Mouse (Mus musculus): ENCODE measurements around the gene Cpt2. TPM values are rescaled to one million over a fixed set of nuclear protein-coding genes. Genes with fewer than 3 reads are reported as not detected.

Gene Cpt2
- polyA plus RNA-seq (2015; fragmentation: Nextera tagmentation; extraction: Ambion mirVana): 24.2 and 26.5 TPM in 2 replicates

GRCm38 (mm10) chr4:107923145-107923802 lies at the start of gene Cpt2:
Gene Cpt2, minus strand, starts transcription at chr4:107923610.
- Histone ChIP-seq H3K9me3 (no peaks in the 10 kb centered on the region), H3K27ac (peak within 1 kb of the TSS; percentile 73), H3K36me3 (no peaks in the 10 kb centered on the region), H3K4me3 (peak within 1 kb of the TSS; percentile 78), H3K4me2 (peak within 1 kb of the TSS; percentile 79), H3K4me1 (peaks cover 18% of the 10 kb centered on the region), H3K27me3 (no peaks in the 10 kb centered on the region), H3K9ac (peak within 1 kb of the TSS; percentile 90)
- WGBS: 1% methylated on average over 38 of the region's 38 CpGs
- ATAC-seq (ENCODE audit: insufficient number of reproducible peaks, insufficient read depth, low FRiP score, low TSS enrichment, low read depth): peak; percentile 84

DNA sequence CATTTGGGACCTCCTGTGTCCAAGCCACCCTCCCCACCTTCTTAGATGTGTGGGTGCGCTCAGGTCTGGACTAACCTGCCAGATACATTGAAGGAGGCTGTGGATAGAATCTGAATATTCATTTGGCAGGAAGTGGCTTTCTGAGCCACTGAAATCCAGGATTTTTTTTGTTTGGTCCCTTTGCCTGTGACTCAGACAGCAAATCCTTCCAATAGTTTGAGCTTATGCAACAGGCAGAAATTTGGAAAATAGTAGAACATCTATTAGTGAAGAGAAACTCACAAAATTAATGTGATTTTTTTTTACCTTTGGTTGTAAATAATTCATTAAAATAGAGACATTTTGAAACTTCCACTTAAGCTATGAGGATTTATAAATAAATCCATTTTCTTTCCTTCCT lies 47.8 kb upstream of the Cpt2 start:
- no peak overlapping the region for H3K9ac ChIP-seq
- H3K36me3 ChIP-seq: no peaks in the 10 kb centered on the region

DNA sequence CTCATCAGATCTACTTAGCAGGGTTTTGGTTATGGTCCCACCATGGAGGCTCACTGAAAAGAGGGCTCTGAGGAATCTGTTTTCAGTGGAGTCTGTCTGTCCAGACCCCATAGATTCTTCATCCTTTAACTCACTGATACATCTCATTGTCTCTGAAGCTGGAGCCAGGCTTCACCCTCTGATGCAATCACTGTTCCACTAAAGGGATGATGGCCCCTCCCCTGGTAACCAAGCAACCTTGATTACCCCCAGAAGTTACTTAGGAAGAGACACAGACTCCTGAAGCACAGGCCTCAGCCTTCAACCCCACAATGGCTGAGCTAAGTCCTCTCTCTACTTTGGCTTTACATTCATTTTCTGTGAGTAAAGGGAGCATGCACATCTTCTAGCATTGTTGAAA lies 46.4 kb upstream of the Cpt2 start:
- no peaks in the 10 kb centered on the region for H3K36me3 ChIP-seq
- no peak overlapping the region for H3K9ac ChIP-seq
- no peaks in the 10 kb centered on the region for H3K9me3 ChIP-seq
- H3K27ac ChIP-seq: no peak overlapping the region
- no peak overlapping the region for H3K4me3 ChIP-seq
- 0 out of 2 replicates have a peak, but pooled peaks cover 2% of the 10 kb centered on the region for H3K4me1 ChIP-seq
- no peaks in the 10 kb centered on the region for H3K27me3 ChIP-seq
- no peak overlapping the region for H3K4me2 ChIP-seq
- ATAC-seq (ENCODE audit: insufficient number of reproducible peaks, insufficient read depth, low FRiP score, low TSS enrichment, low read depth): no peak

More for the DNA sequence above, 47.8 kb upstream of the Cpt2 start:
- Histone ChIP-seq H3K4me2 (no peak overlapping the region), H3K27me3 (no peaks in the 10 kb centered on the region), H3K4me1 (0 out of 2 replicates have a peak, but pooled peaks cover 2% of the 10 kb centered on the region), H3K9me3 (no peaks in the 10 kb centered on the region), H3K27ac (no peak overlapping the region), H3K4me3 (no peak overlapping the region)
- ATAC-seq (ENCODE audit: insufficient number of reproducible peaks, insufficient read depth, low FRiP score, low TSS enrichment, low read depth): no peak
- 85% methylated on average over 1 of the region's 1 CpGs for WGBS

GRCm38 (mm10) chr4:107967966-107968682 lies 44.7 kb upstream of the Cpt2 start, which contains the start of gene Slc1a7:
Gene Slc1a7, plus strand, starts transcription at chr4:107968332.
- no peak for ATAC-seq (ENCODE audit: insufficient number of reproducible peaks, insufficient read depth, low FRiP score, low TSS enrichment, low read depth)

GRCm38 (mm10) chr4:107966416-107967109 lies 43.2 kb upstream of the Cpt2 start:
- Histone ChIP-seq H3K4me1 (peaks cover 16% of the 10 kb centered on the region), H3K4me2 (no peak overlapping the region), H3K27me3 (no peaks in the 10 kb centered on the region), H3K9ac (no peak overlapping the region), H3K4me3 (no peak overlapping the region), H3K36me3 (no peaks in the 10 kb centered on the region), H3K27ac (no peak overlapping the region), H3K9me3 (no peaks in the 10 kb centered on the region)
- 54% methylated on average over 5 of the region's 5 CpGs for WGBS
- ATAC-seq (ENCODE audit: insufficient number of reproducible peaks, insufficient read depth, low FRiP score, low TSS enrichment, low read depth): no peak

More at GRCm38 (mm10) chr4:107967966-107968682, 44.7 kb upstream of the Cpt2 start, which contains the start of gene Slc1a7:
- H3K4me3 ChIP-seq: no peak within 1 kb of the TSS
- H3K27ac ChIP-seq: no peak within 1 kb of the TSS
- 0 out of 2 replicates have a peak, but pooled peaks cover 2% of the 10 kb centered on the region for H3K4me1 ChIP-seq
- 76% methylated on average over 16 of the region's 16 CpGs for WGBS
- no peak within 1 kb of the TSS for H3K9ac ChIP-seq
- no peaks in the 10 kb centered on the region for H3K36me3 ChIP-seq
- H3K27me3 ChIP-seq: no peaks in the 10 kb centered on the region
- H3K4me2 ChIP-seq: no peak within 1 kb of the TSS
- no peaks in the 10 kb centered on the region for H3K9me3 ChIP-seq

DNA sequence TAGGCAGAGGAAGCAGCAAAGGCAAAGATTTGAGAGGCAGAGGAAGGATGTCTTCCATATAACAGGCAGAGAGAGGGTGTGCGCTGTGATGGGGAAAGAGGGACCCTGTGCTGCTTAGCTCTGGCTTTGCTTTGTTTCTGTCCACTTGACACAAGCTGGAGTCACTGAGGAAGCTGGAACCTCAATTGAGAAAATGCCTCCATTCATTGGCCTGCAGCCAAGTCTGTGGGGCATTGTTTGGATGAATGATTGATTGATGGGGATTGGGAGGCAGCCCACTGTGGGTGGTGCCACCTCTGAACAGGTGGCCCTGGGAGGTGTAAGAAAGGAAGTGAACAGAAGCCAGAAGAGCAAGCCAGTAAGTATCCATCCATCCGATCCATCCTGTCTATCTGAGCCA lies 39.4 kb upstream of the Cpt2 start:
- no peak overlapping the region for H3K9ac ChIP-seq
- peaks cover 24% of the 10 kb centered on the region for H3K4me1 ChIP-seq
- no peak overlapping the region for H3K4me3 ChIP-seq
- no peaks in the 10 kb centered on the region for H3K36me3 ChIP-seq
- H3K27me3 ChIP-seq: no peaks in the 10 kb centered on the region
- no peak for ATAC-seq (ENCODE audit: insufficient number of reproducible peaks, insufficient read depth, low FRiP score, low TSS enrichment, low read depth)
- 94% methylated on average over 2 of the region's 2 CpGs for WGBS
- H3K9me3 ChIP-seq: no peaks in the 10 kb centered on the region
- no peak overlapping the region for H3K4me2 ChIP-seq
- H3K27ac ChIP-seq: no peak overlapping the region

DNA sequence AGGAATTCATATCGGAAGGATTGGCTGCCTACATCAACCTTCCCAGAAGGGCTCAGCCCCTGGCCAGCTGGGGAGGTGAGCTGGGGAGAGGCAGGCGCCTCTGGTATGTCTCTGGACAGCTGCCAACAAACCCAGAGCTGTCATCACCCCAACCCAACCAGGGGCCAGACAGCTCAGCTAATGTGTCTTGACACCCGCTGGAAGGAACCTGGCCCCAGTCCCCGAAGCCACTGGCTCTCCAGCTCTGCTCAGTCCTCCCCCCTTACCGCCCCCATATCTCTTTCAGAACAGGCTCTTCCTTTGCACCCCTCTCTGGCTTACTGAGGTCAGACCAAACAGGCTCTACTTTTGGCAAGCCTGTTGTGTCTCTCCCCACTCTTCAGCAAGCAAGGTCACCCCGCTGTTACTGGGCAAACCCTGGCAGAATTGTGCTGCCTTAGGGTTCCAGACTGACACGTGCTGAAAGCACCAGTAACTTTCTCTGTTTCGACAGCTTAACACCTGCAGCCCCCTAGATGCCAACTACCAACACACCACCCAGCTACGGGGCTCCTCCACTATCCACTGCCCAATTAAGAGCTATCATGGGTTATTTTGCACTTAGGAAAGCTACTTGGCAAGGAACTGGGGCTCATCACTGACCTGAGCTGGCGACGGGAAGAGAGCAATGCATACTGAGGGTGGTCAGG lies 38.8 kb upstream of the Cpt2 start:
- H3K9me3 ChIP-seq: no peaks in the 10 kb centered on the region
- WGBS: 58% methylated on average over 11 of the region's 11 CpGs
- no peak overlapping the region for H3K4me3 ChIP-seq
- H3K9ac ChIP-seq: no peak overlapping the region
- no peaks in the 10 kb centered on the region for H3K27me3 ChIP-seq
- no peak overlapping the region for H3K4me2 ChIP-seq
- H3K27ac ChIP-seq: no peak overlapping the region
- peak; percentile 48; the same call in 1 of the 2 replicates for ATAC-seq (ENCODE audit: insufficient number of reproducible peaks, insufficient read depth, low FRiP score, low TSS enrichment, low read depth)
- no peaks in the 10 kb centered on the region for H3K36me3 ChIP-seq
- peaks cover 24% of the 10 kb centered on the region for H3K4me1 ChIP-seq

DNA sequence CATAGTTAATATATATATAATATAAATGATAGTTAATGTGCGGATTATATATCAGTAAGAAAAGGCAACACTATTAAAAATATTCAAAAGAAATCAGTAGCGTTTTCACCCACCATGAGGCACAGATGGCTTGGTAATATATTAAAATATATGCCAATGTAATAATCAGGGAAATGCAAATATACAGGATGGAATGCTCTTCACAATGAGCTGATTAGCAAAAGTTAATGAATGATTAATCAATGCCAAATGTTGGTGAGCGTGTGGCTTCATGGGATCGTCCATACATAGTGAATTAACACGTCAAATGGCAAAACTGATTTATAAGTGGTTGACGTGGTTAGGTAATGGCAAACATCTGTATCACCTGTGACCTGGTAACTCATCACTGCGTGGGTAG lies 35.1 kb upstream of the Cpt2 start:
- Histone ChIP-seq H3K27ac (no peak overlapping the region), H3K9me3 (no peaks in the 10 kb centered on the region)
- 68% methylated on average over 7 of the region's 7 CpGs for WGBS

GRCm38 (mm10) chr4:107955691-107956090 lies 32.3 kb upstream of the Cpt2 start:
- ATAC-seq (ENCODE audit: insufficient number of reproducible peaks, insufficient read depth, low FRiP score, low TSS enrichment, low read depth): no peak
- peaks cover 22% of the 10 kb centered on the region for H3K4me1 ChIP-seq
- 44% methylated on average over 5 of the region's 5 CpGs for WGBS
- H3K27ac ChIP-seq: no peak overlapping the region
- no peaks in the 10 kb centered on the region for H3K36me3 ChIP-seq
- no peak overlapping the region for H3K9ac ChIP-seq
- no peaks in the 10 kb centered on the region for H3K27me3 ChIP-seq
- no peaks in the 10 kb centered on the region for H3K9me3 ChIP-seq
- no peak overlapping the region for H3K4me2 ChIP-seq
- no peak overlapping the region for H3K4me3 ChIP-seq

More for the DNA sequence above, 35.1 kb upstream of the Cpt2 start:
- ATAC-seq (ENCODE audit: insufficient number of reproducible peaks, insufficient read depth, low FRiP score, low TSS enrichment, low read depth): no peak
- H3K36me3 ChIP-seq: no peaks in the 10 kb centered on the region
- no peaks in the 10 kb centered on the region for H3K27me3 ChIP-seq
- H3K9ac ChIP-seq: no peak overlapping the region
- H3K4me2 ChIP-seq: no peak overlapping the region
- peaks cover 38% of the 10 kb centered on the region for H3K4me1 ChIP-seq
- no peak overlapping the region for H3K4me3 ChIP-seq

GRCm38 (mm10) chr4:107952845-107953244 lies 29.4 kb upstream of the Cpt2 start:
- H3K4me1 ChIP-seq: peaks cover 15% of the 10 kb centered on the region
- no peak overlapping the region for H3K4me2 ChIP-seq
- H3K27me3 ChIP-seq: no peaks in the 10 kb centered on the region
- no peak overlapping the region for H3K4me3 ChIP-seq
- H3K36me3 ChIP-seq: no peaks in the 10 kb centered on the region
- no peak overlapping the region for H3K9ac ChIP-seq
- H3K9me3 ChIP-seq: no peaks in the 10 kb centered on the region
- H3K27ac ChIP-seq: no peak overlapping the region
- ATAC-seq (ENCODE audit: insufficient number of reproducible peaks, insufficient read depth, low FRiP score, low TSS enrichment, low read depth): no peak

DNA sequence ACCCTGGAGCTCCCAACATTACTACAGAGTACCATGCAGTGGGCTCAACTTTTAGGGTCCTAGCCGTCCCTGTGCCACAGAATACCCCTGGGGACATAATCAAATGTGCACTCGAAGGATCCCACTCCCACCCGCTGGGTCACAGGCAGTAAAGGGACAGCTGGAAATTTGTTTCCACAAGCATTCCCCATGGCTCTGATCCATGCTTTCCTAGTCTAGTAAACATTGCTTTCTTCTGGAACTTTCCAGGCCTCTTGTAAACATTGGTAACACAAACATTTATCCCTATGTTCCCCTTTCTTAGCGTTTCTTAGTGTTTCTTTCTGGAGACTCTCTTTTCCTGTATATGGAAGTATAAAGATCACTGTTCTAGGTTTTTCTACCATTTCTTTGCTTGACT lies 26.5 kb upstream of the Cpt2 start:
- Histone ChIP-seq H3K9me3 (no peaks in the 10 kb centered on the region), H3K4me2 (no peak overlapping the region), H3K4me3 (no peak overlapping the region), H3K27ac (no peak overlapping the region), H3K27me3 (no peaks in the 10 kb centered on the region), H3K4me1 (peaks cover 8% of the 10 kb centered on the region), H3K36me3 (no peaks in the 10 kb centered on the region), H3K9ac (no peak overlapping the region)
- ATAC-seq (ENCODE audit: insufficient number of reproducible peaks, insufficient read depth, low FRiP score, low TSS enrichment, low read depth): no peak
- WGBS: 79% methylated on average over 4 of the region's 4 CpGs

Measured in embryonic facial prominence, embryonic 13.5 days (tissue).